Mouse (Mus musculus) c-Kit-positive CD71-positive TER-119-positive erythroid progenitor cells, embryonic 14.5 days (primary cell): ENCODE data around the gene Gm14137.

Experiments
- DNase-seq: peaks from one replicate; pipeline ENCODE4 v3.0.0-alpha.2; 2013; ENCODE audit warnings: low spot score

Gene Gm14137

GRCm38 (mm10) chr2:119172862-119173576 lies 1.3 kb upstream of the Gm14137 start:
- DNase-seq = peak; percentile 53

GRCm38 (mm10) chr2:119174866-119175265 lies 557 bp downstream of the Gm14137 start:
- DNase-seq = no peak

- DNase-seq = no peak
Measured at GRCm38 (mm10) chr2:119175614-119176013, 1.3 kb downstream of the Gm14137 start.

GRCm38 (mm10) chr2:119176761-119177160 lies 2.5 kb downstream of the Gm14137 start:
- DNase-seq = no peak

- DNase-seq = no peak
Measured at GRCm38 (mm10) chr2:119177384-119177939, 3.2 kb downstream of the Gm14137 start.

GRCm38 (mm10) chr2:119182914-119183313 lies 8.6 kb downstream of the Gm14137 start:
- no peak for DNase-seq

- peak; percentile 82 for DNase-seq
Measured at GRCm38 (mm10) chr2:119189029-119189710, 14.9 kb downstream of the Gm14137 start.

- no peak for DNase-seq
Measured at GRCm38 (mm10) chr2:119190969-119191368, 16.7 kb downstream of the Gm14137 start.

- no peak for DNase-seq
Measured at GRCm38 (mm10) chr2:119194140-119194539, 19.8 kb downstream of the Gm14137 start.

- no peak for DNase-seq
Measured at GRCm38 (mm10) chr2:119196316-119197108, 22.2 kb downstream of the Gm14137 start.

GRCm38 (mm10) chr2:119197493-119197892 lies 23.2 kb downstream of the Gm14137 start:
- DNase-seq = no peak

GRCm38 (mm10) chr2:119198049-119198448 lies 23.7 kb downstream of the Gm14137 start:
- no peak for DNase-seq

- DNase-seq = no peak
Measured at GRCm38 (mm10) chr2:119198934-119199333, 24.6 kb downstream of the Gm14137 start.

GRCm38 (mm10) chr2:119202914-119203453 lies 28.7 kb downstream of the Gm14137 start:
- DNase-seq = no peak

- DNase-seq = no peak
Measured at GRCm38 (mm10) chr2:119203871-119204460, 29.7 kb downstream of the Gm14137 start.

GRCm38 (mm10) chr2:119207961-119208343 lies 33.6 kb downstream of the Gm14137 start:
- no peak for DNase-seq

- peak; percentile 95 for DNase-seq
Measured at GRCm38 (mm10) chr2:119208344-119209175, 34.3 kb downstream of the Gm14137 start, which contains the start of the genes Zfyve19 and Dnajc17. Gene Zfyve19, plus strand, starts transcription at chr2:119208617. Gene Dnajc17, minus strand, starts transcription at chr2:119208795.

GRCm38 (mm10) chr2:119209176-119209507 lies 34.8 kb downstream of the Gm14137 start:
- no peak for DNase-seq
